Mouse (Mus musculus): ENCODE results near the gene Cirbp.

Cirbp gene

GRCm38 (mm10) chr10:80138553-80139438 is 27.0 kb upstream of the Cirbp start, which contains the start of gene Atp5d:
Atp5d (plus strand) TSS chr10:80138632.
- DNase-seq = peak; percentile 83

- no peak for DNase-seq
Observed at GRCm38 (mm10) chr10:80139439-80139775, 26.4 kb upstream of the Cirbp start.

- DNase-seq = no peak
Observed at GRCm38 (mm10) chr10:80139975-80140665, 25.7 kb upstream of the Cirbp start.

GRCm38 (mm10) chr10:80140666-80141035 is 25.1 kb upstream of the Cirbp start, which contains the start of gene Cbarp:
Cbarp (minus strand) TSS chr10:80140835.
- DNase-seq = no peak

- DNase-seq = peak; percentile 97
Observed at GRCm38 (mm10) chr10:80141243-80141642, 24.5 kb upstream of the Cirbp start.

GRCm38 (mm10) chr10:80141786-80142529 is 23.8 kb upstream of the Cirbp start:
- DNase-seq = peak; percentile 98

GRCm38 (mm10) chr10:80142530-80142925 is 23.3 kb upstream of the Cirbp start:
- peak; percentile 64 for DNase-seq

- no peak for DNase-seq
Observed at GRCm38 (mm10) chr10:80143664-80144063, 22.1 kb upstream of the Cirbp start.

GRCm38 (mm10) chr10:80144159-80144558 is 21.6 kb upstream of the Cirbp start:
- DNase-seq = no peak

- DNase-seq = peak; percentile 89
Observed at GRCm38 (mm10) chr10:80144864-80145838, 20.6 kb upstream of the Cirbp start.

- peak; percentile 76 for DNase-seq
Observed at GRCm38 (mm10) chr10:80145896-80146295, 19.9 kb upstream of the Cirbp start.

GRCm38 (mm10) chr10:80146568-80147011 is 19.2 kb upstream of the Cirbp start:
- DNase-seq = peak; percentile 58

GRCm38 (mm10) chr10:80147146-80147718 is 18.6 kb upstream of the Cirbp start:
- DNase-seq = no peak

GRCm38 (mm10) chr10:80147719-80148601 is 17.8 kb upstream of the Cirbp start, which contains the start of gene Midn:
Midn (plus strand) TSS chr10:80148272.
- DNase-seq = peak; percentile 93

- peak; percentile 97 for DNase-seq
Observed at GRCm38 (mm10) chr10:80148610-80149290, 17.0 kb upstream of the Cirbp start.

- peak; percentile 99 for DNase-seq
Observed at GRCm38 (mm10) chr10:80149291-80150225, 16.2 kb upstream of the Cirbp start.

- peak; percentile 85 for DNase-seq
Observed at GRCm38 (mm10) chr10:80150226-80151210, 15.3 kb upstream of the Cirbp start.

Measured in kidney, postnatal 10 days (tissue).